Mouse (Mus musculus) thymus, adult 18-20 months (tissue): ENCODE data around the gene Sdc4.
A peak's percentile ranks its signal among the peaks of the same experiment; 100 is the strongest.

Experiments
- DNase-seq, 2 experiments: peaks; one replicate each; pipeline ENCODE4 v3.0.0; 2022; ENCODE audit warnings: mixed read lengths in 2 of 2

Gene Sdc4

DNA sequence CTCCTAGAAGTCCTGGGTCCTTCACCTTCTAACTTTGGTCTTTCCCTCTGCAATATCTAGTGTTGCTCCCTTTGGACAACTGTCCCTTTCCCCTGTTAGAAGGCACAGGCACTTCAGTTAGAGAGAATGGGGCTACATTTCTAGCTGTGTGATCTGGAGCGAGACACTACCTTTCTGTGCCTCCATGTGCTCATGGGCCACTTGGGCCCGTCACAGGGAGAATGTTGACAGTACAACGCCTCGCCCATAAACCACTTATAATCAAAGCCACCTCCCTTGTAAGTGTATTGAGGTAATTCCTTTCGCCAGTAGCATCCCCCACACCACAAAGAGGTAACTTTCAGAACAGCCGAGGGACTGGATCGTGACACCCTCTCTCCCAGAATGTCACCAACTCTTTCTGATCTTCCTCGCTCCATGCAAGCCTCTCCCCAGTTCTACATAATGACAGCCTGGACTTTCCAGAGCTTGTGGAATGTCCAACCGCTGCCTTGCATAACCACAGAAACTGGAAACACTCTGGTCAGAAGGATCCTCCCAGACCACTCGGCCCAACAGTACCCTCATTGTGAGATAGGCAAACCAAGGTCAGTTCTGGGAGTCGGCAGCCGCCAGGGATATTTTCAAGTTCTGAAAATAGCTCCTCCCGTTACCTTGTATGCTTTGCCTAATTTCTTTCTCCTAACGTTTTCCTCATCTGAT, 5.8 kb upstream of the Sdc4 start:
- no peak for DNase-seq

DNA sequence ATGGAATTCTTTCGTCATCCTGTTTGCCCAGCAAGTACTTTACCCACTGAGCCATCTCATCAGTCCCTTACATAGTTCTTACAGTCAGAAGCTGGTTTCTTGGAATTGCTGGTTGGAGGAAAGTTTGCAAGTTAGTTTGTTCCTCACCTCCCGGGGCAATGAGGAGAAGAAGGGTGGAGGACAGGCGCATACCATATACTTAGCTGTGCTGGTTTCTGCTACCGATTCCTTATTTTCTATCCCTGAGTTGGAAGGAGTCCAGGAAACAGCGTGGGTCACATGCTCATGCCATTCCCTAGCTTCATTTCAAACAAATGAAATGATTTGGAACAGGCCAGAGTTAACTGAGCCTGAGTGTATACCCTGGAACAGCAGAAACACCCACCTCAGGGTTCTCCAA, 5.2 kb upstream of the Sdc4 start:
- no peak for DNase-seq

DNA sequence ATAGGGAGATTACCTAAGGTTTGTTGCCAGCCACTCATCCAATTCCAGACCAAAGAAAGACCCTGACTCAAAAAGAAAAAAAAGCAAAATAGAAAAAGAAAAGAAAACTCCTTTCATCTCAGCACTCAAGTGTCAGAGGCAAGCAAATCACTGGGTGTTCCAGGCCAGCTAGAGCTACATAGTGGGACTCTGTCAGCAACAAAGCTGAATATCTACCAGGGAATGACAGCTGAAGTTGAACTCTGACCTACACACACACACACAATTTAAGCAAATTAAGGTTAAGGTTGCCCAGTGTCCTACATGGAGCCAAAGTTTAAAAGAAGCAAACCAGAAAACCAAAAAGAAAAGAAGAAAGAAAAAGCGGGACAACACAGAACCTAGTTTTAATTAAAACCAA, 4.5 kb upstream of the Sdc4 start:
- DNase-seq: no peak

DNA sequence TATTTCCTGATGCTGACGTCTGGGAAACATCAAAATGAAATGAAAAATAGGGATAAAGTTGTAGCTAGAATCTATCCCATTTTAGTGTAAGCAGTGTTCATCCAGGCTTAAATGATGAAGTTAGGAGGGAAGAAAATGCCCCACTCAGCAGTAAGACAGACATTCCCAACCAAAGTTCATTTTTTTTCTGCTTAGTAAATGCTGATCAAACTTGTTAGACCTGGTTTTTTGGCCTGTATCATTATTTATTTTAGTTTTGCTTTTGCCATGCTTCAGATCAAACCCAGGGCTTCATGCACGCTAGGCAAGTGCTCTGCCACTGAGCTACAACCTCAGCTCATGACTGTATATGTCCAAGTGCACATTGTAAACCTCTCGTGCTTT, 2.4 kb upstream of the Sdc4 start:
- no peak for DNase-seq

DNA sequence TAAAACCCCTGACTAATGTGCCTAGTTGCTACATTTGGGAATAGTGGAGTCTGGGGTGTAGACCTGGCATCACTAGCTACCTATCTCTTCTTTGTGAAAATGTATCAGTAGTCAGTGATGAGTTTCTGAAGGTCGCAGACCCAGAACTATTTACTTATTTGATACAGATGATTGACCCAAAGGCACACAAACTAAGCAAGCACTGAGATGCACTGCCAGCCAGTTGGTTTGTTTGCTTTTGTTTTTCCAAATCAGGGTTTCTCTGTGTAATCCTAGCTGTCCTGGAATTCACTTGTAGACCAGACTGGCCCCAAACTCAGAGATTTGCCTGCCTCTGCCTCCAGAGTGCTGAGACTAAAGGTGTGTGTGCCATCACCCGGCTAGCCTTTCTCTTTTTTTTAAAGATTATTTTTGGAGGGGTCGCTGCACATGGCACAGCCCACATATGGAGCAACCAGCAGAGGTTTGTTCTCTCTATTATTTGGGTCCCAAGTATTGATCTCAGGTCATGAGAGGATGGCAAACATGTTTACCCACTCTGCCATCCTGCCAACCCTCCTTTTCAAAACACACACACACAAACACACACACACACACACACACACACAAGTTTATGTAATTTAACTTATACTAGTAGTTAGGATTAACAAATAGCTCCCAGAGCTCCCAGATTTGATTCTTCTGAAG, 1.9 kb upstream of the Sdc4 start:
- no peak for DNase-seq

DNA sequence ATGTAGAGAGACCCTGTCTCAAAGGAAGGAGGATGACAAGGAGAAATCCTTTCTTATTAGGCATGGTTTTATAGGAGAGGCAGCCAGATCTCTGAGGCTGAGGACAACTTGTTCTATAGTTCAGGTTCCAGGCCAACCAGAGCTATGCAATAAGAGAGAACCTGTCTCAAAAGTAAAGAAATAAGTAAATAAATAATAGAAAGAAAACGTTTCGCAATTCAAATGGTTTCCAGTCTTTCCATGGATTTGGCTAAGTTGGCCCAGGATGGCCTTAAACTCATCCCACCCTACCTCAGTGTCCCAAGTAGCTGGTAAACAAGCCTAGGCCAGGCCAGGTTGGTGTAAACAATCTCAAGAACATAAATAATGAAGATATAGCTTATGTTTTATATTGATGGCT, 1.0 kb upstream of the Sdc4 start:
- no peak for DNase-seq

DNA sequence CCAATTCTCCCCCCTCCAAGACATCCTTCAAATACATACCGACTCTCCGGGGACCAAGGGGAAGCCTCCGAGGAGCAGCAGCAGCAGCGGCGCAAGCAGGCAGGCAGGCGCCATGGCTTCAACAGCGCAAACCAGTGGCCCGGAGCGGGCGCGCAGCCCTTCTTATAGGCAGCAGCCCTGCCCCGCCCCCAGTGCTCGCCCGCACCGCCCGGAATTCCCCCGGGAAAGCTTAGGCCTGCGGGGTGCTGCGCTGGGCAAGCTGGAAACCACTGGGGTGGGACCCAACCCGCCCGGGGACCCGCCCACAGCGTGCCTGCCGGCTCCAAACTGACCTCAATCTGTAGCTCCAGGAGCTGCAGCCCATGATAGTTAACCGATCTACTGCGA, 643 bp downstream of the Sdc4 start:
- DNase-seq: peak; percentile 57 to 62

DNA sequence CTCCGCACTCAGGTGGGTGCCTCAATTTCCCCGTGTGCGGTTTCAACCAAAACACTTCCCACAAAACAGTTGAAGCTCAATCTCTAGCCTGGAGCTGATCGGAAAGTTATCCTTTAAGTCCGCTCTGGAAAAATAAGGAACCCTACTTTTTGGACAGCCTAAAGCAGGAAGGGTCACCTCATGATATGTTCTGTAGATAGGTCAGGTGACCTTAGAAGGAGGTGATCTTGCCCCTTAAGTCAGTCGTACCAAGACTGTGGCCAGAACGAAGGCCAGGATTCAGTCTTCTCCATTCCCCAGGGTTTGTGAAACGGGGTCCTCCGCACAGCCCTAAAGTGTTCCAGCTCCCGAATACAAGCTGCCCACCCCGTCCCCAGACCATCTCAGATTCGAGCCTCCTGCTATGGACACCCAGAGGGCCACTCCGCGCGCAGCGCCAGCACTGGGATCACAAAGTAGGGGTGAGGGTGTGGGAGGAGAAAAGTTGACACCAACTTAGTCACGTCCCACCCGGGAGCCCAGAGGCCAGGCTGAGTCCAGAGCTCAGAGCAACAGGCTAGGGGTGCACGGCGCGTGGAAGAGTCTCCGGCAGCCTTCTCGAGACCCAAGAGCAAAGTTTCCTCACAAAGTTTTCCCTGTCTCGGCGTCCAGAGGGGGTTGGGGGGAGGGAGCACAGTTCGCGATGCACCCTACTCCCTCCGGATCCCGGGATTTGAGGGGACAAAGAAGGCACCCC, 1.2 kb downstream of the Sdc4 start:
- no peak for DNase-seq

DNA sequence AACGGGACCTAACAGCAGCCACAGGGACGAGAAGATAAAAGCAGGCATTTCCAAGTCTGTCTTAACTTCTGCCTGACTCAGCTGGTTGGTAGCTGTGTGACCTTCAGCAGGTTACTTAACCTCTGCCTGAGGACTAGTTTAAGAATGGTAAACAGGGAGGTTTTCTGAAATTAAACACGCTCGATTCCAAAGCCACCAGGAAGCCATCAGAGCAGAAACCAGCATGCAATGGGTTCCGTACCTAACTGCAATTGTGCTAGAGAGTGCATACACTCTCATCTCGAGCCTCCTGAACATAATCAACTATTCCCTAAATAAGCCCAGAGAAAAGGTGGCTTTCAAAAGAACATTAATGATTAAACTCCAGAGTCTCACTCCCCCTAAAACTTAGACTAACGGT, 2.0 kb downstream of the Sdc4 start:
- no peak for DNase-seq

DNA sequence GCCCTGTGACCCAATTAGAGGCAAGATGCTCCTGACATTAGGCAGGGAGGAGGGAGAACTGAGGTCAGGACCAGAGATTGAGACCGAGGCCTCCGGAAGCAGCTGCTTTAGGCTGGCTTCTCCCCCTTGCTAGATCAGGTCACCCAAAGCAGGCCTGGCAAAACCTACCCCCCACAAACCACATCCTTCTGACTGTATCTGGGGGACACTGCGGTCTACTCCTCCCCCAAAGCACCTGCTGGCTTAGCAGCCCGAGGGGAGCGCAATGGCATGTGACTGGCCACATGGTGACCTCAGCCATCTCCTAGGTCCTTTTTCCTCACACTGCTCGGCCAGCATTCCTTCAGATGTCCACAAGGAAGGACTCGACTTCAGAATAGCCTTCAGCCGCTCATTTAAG, 2.5 kb downstream of the Sdc4 start:
- peak; percentile 55 to 72 for DNase-seq

DNA sequence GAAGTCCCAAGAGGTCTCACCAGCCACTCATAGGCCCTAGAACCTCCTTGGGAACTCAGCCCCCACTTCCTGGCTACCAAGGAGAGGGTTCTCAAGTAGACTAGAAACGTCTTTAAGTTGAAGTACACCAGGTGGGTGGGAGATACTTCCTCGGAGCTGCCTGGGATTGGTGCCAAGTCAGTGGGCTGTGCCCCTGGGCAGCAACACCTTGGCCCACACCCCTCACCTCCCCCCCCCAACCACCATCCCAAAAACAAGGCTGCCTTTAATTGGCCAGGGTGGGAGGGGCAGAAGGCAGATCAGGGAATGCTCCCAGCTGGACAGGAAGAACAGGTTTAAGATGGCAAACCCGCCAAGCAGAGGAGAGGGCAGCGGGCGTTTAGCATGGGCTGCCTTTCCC, 3.4 kb downstream of the Sdc4 start:
- no peak for DNase-seq

DNA sequence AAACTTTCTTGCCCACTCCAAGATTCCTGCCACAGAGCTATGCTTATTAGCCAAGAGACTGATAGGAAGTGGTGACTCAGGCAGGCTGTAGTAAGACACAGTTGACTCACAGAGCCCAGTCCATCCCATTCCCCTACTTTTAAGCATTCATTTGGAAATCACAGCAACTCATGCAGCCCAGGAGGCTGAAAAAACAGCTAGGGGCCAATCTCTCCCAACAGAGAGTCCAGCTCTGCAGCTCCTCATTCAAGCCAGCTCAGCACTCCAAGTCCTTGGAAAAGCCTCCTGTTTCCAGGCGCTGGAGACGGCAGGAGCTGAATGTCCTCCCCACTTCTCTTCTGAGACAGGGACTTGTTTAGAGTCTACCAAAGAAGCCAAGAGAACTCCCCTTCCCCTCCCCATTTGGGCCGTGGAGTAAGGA, 4.7 kb downstream of the Sdc4 start:
- DNase-seq: no peak

DNA sequence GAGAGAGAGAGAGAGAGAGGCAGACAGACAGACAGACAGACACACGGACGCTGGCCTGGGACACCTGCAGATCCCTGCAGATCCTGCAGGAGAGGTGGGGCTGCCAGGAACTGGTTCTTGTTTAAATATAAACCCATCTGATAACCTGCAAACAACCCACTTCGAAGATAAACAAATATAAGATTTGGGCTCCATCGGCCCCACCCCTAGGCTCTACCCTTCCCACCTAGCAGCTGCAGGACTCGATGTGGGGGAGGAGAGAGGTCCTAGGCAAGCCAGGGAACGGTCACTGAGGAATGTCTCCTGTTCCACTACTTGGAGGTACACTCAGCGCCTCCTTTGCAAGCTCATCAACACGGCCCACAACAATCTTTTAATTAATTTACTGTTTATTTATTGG, 5.4 kb downstream of the Sdc4 start:
- DNase-seq: no peak

DNA sequence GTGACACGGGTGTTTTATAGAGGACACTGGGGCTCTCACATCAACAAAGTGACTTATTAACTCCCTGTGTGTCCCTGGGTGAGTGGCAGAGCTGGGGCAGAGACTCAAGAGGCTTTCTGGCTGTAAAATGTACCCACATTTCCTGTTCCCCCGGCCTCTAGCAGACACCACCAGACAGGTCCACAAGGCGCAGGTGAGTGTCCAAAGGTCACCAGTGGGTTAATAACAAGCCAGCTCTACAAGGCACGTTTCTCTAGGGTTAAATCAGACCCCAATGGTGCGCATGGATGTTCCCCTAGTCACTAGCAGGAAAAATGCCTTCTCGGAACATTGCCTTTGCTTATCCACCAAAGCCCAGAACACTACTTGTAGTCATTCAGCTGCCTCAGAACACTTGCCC, 6.0 kb downstream of the Sdc4 start:
- DNase-seq: no peak

DNA sequence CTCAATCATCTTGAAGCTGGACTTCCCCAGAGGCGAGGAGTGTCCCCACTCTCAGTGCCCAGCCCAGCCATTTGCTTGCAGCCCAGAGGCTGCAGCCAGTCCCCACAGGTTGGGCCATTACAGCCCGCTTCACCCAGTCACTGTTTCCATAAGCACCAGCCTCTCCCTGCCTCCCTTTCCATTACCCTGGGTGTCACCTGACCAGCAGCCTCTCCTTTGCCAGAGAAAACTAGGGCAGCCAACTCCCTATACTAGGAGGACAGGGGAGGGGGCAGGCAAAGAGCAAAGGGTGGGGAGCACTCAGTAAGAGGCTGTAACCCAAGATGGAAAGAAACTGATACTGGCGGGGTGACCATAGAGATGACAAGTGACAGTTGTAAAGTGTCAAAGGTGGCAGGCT, 6.7 kb downstream of the Sdc4 start:
- DNase-seq: no peak

DNA sequence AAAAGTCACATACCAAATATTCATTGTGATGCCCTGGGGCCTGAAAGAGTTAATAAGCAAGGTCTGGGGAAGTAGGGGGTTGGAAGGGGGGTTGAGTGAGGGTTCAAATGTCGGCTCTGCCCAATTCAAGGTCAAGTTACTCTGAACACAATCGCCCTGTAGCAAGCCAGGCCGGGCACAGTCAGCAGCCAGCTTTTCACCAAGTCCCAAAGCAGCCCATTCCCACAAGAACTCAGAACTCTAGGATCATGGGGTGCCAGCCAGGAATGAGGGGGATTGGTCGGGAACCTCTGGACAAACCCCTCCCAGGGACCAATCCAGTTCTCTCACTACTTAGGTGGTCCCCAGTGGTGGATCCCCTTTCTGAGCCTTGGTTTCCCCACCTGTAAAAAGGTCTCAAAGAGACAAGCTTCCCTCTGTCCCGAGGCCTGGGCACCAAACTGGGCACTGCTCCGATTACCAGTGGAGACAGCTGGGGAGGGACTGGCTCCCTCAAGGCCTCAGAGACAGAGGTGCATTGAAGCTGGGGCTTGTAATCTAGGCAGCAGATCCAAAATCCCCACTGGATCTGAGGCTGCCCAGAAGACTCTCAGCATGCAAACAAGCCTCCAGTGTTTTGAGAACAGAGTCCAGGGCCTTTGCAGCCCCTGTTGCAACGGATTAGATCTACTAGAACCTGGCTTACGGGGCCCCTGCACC, 7.3 kb downstream of the Sdc4 start:
- no peak for DNase-seq

DNA sequence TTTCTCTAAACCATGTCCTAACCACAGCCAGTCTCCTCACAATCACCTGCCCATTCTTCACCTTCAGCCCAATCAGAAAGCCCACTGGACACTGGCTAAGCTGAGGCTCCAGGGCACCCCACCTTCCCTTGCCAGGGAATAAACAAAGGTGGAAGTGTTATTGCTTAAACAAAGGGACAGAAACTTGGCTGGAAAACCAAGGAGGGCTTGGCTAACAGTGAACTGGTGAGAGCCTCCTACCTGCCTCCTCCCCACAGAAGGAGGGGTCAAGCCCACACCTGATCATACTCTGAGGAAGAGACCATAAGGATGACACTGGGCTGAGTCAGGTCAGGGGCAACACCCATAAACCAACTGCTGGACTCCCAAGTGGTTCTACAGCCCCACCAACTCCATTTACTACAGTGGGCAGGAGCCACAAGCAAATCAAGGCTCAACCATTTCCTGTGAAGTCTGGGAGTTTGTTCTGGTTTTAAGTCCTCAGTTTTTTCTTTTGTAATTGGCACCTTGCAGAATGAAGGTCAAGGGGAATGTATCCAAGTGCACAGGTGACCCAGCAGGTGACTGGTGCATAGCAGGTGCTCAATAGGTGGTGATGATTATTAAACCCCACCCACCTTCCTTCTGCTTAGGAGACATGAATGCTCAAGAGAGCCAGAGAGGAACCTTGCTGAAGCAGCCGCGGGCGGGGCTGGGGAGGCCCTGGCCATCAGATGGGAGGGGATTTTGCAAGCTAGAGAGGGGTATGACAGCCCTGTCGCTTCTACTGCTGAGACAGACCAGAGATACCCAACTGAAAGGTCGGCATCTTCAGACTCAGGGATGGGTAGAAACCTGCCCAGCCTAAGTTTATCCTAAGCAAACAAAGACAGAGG, 8.2 kb downstream of the Sdc4 start:
- DNase-seq: no peak

DNA sequence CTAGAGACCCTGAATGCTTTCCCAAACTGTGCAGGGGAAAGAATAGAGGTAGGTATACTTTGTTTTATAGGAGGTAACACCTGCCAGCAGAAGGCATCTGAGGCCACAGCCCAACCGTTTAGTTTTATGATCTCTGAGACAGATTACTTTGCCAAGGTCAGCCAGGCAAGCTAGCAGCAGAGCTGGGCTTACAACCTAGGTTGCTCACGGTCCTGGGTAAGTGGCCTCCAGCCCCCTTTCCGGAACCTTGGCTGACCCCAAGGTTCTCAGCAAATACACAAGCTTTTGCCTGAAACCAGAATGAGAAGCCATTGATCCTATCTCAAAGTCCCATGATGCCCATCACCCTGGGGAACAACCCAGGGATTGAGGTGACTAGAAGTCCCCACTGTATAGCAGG, 9.0 kb downstream of the Sdc4 start:
- DNase-seq: no peak

DNA sequence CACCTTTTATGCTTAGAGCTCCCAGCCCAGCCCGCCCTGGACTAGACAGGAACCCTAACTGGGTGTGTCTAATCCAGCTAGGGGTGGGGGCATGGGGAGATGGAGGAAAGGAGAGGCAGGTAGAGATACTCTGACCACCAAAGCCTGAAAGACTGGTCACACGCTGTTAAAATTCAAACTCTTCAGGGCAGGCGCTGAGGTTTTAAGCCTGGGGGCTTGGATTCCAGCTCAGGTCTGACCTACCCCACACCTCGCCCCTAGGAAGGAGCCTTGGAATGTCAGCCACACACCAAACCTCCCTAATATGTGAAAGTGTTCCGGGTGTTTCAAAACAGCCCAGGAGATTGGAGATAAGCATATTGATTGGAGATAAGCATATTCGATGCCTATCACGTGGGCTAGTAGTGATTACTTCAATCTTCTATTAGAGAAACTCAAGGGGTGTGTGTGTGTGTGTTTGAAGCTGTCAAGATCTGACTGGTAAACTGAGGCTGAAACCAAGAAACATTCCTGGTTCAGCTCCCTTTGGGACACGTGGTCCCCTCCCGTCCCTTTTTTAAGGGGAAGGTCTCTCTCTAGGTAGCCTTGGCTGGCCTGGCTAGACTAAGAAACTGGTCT, 10.3 kb downstream of the Sdc4 start:
- DNase-seq: no peak

DNA sequence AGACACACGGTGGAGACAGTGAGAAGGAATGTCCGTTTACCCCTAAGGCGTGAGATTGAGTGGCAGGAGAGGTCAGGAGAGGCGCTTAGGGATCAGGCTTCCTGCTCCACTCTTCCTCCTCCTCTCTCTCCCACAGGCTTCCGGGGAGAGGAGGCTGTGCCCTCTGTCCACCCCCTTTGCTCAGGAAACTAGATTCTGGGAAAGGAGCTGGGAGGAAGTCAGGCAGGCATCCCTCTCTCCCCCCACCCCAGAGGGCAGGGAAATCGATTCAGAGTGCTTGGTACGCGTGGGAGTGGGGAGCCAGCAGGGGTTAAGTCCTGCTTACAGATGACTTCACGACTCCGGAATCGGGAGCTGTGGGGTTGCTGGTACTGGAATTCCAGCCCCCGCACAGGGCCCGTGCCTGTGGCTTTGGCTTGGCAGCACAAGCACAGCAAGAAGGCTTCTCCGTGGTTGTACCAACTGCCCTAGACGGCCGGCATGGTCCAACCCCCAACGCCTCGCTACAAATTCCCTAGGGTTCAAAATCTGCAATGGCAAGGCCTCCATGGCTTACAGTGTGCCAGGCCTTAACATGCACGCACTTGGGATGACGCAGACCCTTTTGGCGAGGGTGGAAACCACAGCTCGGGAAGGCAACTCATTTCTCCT, 11.0 kb downstream of the Sdc4 start:
- DNase-seq: no peak

DNA sequence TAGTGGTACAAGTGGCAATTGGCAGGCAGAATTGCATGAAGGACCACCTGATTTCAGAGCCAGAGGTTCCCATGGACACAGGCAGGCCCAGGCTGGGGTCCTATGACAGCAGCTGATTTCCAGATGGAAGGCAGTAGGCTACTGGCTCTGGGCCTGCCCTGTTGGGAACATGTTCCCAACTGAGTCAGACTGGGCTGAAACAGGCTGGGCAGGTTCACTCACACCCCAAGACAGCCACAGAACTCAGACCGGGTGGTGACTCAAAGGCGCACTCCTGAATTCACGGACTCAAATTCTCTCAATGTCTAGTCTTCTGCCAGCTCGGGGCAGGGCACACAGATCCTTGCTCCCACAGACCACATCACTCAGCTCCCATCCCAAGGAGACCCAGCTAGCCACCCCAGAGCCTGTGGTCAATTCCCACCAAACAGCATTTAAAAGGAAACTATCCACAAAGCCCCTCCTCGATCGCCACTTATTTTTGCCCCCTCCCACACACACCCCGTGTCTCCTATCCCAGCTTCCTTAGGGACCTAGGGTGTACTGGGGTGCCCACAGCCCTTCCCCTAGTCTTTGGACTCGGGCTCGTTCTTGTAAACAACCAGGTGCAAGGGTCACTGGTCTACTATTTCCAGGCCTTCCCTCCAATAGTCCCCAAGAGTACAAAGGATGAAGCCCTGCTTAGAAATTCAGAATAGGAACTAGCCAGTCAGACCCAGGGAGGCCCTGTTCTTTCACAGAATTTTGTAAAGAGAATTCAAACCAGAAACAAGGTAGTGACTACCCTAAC, 11.8 kb downstream of the Sdc4 start:
- no peak for DNase-seq
